Mouse (Mus musculus): ENCODE results near the gene Tnfrsf14. TPM values are rescaled to one million over a fixed set of nuclear protein-coding genes. Genes with fewer than 3 reads are reported as not detected.

The Tnfrsf14 gene
- 0.37 and 1.4 TPM in 2 replicates for polyA plus RNA-seq (2015; fragmentation: Nextera tagmentation; extraction: Ambion mirVana)

GRCm38 (mm10) chr4:154928395-154929087 lies at the start of gene Tnfrsf14:
Gene Tnfrsf14 (minus strand): TSS chr4:154928563.
- Histone ChIP-seq H3K4me3 (replicated peaks) (no peak within 1 kb of the TSS), H3K4me2 (peak within 1 kb of the TSS; percentile 13; the same call in 1 of the 2 replicates)
- 50% methylated on average over 12 of the region's 12 CpGs for WGBS

GRCm38 (mm10) chr4:154974163-154974611 lies 45.8 kb upstream of the Tnfrsf14 start:
- Histone ChIP-seq H3K4me1 (no peaks in the 10 kb centered on the region), H3K36me3 (peaks cover 100% of the 10 kb centered on the region), H3K4me2 (no peak overlapping the region), H3K9ac (replicated peaks) (no peak overlapping the region), H3K4me3 (replicated peaks) (no peak overlapping the region), H3K27me3 (replicated peaks) (no peaks in the 10 kb centered on the region), H3K9me3 (replicated peaks) (no peaks in the 10 kb centered on the region), H3K27ac (replicated peaks) (no peak overlapping the region)
- 92% methylated on average over 11 of the region's 11 CpGs for WGBS
- ATAC-seq (ENCODE audit: low FRiP score): no peak

More at GRCm38 (mm10) chr4:154928395-154929087, at the start of gene Tnfrsf14:
- Histone ChIP-seq H3K4me1 (no peaks in the 10 kb centered on the region), H3K27ac (replicated peaks) (no peak within 1 kb of the TSS), H3K27me3 (replicated peaks) (no peaks in the 10 kb centered on the region), H3K36me3 (no peaks in the 10 kb centered on the region), H3K9me3 (replicated peaks) (no peaks in the 10 kb centered on the region), H3K9ac (replicated peaks) (no peak within 1 kb of the TSS)
- ATAC-seq (ENCODE audit: low FRiP score): no peak

GRCm38 (mm10) chr4:154972546-154972945 lies 44.2 kb upstream of the Tnfrsf14 start:
- no peak overlapping the region for H3K4me2 ChIP-seq
- no peaks in the 10 kb centered on the region for H3K9me3 ChIP-seq (replicated peaks)
- no peak for ATAC-seq (ENCODE audit: low FRiP score)
- no peaks in the 10 kb centered on the region for H3K27me3 ChIP-seq (replicated peaks)
- H3K4me1 ChIP-seq: no peaks in the 10 kb centered on the region
- H3K4me3 ChIP-seq (replicated peaks): no peak overlapping the region
- no peak overlapping the region for H3K9ac ChIP-seq (replicated peaks)
- 95% methylated on average over 12 of the region's 12 CpGs for WGBS
- peaks cover 87% of the 10 kb centered on the region for H3K36me3 ChIP-seq
- no peak overlapping the region for H3K27ac ChIP-seq (replicated peaks)

GRCm38 (mm10) chr4:154967173-154967572 lies 38.8 kb upstream of the Tnfrsf14 start:
- no peaks in the 10 kb centered on the region for H3K9me3 ChIP-seq (replicated peaks)
- no peak overlapping the region for H3K27ac ChIP-seq (replicated peaks)
- no peak overlapping the region for H3K4me2 ChIP-seq
- H3K4me3 ChIP-seq (replicated peaks): no peak overlapping the region
- H3K36me3 ChIP-seq: peaks cover 34% of the 10 kb centered on the region
- H3K4me1 ChIP-seq: peaks cover 39% of the 10 kb centered on the region
- 58% methylated on average over 5 of the region's 5 CpGs for WGBS
- no peak overlapping the region for H3K9ac ChIP-seq (replicated peaks)
- ATAC-seq (ENCODE audit: low FRiP score): no peak
- no peaks in the 10 kb centered on the region for H3K27me3 ChIP-seq (replicated peaks)

GRCm38 (mm10) chr4:154965856-154966255 lies 37.5 kb upstream of the Tnfrsf14 start:
- Histone ChIP-seq H3K4me1 (peaks cover 52% of the 10 kb centered on the region), H3K27me3 (replicated peaks) (no peaks in the 10 kb centered on the region), H3K36me3 (peaks cover 20% of the 10 kb centered on the region), H3K4me2 (peak overlapping the region; percentile 89), H3K9me3 (replicated peaks) (no peaks in the 10 kb centered on the region), H3K4me3 (replicated peaks) (0 out of 2 replicates have a peak overlapping the region, but pooled peaks have one; percentile 86), H3K9ac (replicated peaks) (0 out of 2 replicates have a peak overlapping the region, but pooled peaks have one; percentile 1), H3K27ac (replicated peaks) (no peak overlapping the region)
- ATAC-seq (ENCODE audit: low FRiP score): no peak
- WGBS: 64% methylated on average over 3 of the region's 3 CpGs

- H3K9me3 ChIP-seq (replicated peaks): no peaks in the 10 kb centered on the region
- WGBS: 1% methylated on average over 36 of the region's 36 CpGs
- H3K9ac ChIP-seq (replicated peaks): peak overlapping the region; percentile 80
- peak overlapping the region; percentile 86 for H3K4me3 ChIP-seq (replicated peaks)
- H3K27ac ChIP-seq (replicated peaks): peak overlapping the region; percentile 91
- H3K4me1 ChIP-seq: peaks cover 63% of the 10 kb centered on the region
- peaks cover 9% of the 10 kb centered on the region for H3K36me3 ChIP-seq
- H3K27me3 ChIP-seq (replicated peaks): no peaks in the 10 kb centered on the region; the same call in 1 of the 2 replicates
- peak overlapping the region; percentile 89 for H3K4me2 ChIP-seq
- ATAC-seq (ENCODE audit: low FRiP score): 0 out of 2 replicates have a peak, but pooled peaks have one; percentile 4
These were observed 36.3 kb upstream of the Tnfrsf14 start for GRCm38 (mm10) chr4:154964581-154965235.

GRCm38 (mm10) chr4:154963901-154964580 lies 35.7 kb upstream of the Tnfrsf14 start, which contains the start of gene Pank4:
Gene Pank4 (plus strand): TSS chr4:154964123.
- WGBS: under 1% methylated on average over 61 of the region's 66 CpGs
- Histone ChIP-seq H3K4me3 (replicated peaks) (peak within 1 kb of the TSS; percentile 86), H3K9ac (replicated peaks) (peak within 1 kb of the TSS; percentile 80), H3K4me2 (peak within 1 kb of the TSS; percentile 89), H3K9me3 (replicated peaks) (no peaks in the 10 kb centered on the region), H3K36me3 (peaks cover 2% of the 10 kb centered on the region), H3K27me3 (replicated peaks) (peaks cover 6% of the 10 kb centered on the region), H3K4me1 (peaks cover 70% of the 10 kb centered on the region), H3K27ac (replicated peaks) (peak within 1 kb of the TSS; percentile 91)
- peak; percentile 91 for ATAC-seq (ENCODE audit: low FRiP score)

- Histone ChIP-seq H3K4me1 (peaks cover 77% of the 10 kb centered on the region), H3K9ac (replicated peaks) (peak overlapping the region; percentile 80), H3K27ac (replicated peaks) (peak overlapping the region; percentile 91), H3K4me3 (replicated peaks) (peak overlapping the region; percentile 86), H3K27me3 (replicated peaks) (peaks cover 13% of the 10 kb centered on the region), H3K36me3 (no peaks in the 10 kb centered on the region), H3K9me3 (replicated peaks) (no peaks in the 10 kb centered on the region), H3K4me2 (peak overlapping the region; percentile 89)
- no peak for ATAC-seq (ENCODE audit: low FRiP score)
- WGBS: 6% methylated on average over 11 of the region's 11 CpGs
These were observed 35.0 kb upstream of the Tnfrsf14 start for GRCm38 (mm10) chr4:154963190-154963836.

- Histone ChIP-seq H3K27me3 (replicated peaks) (peaks cover 13% of the 10 kb centered on the region), H3K4me2 (peak overlapping the region; percentile 89), H3K9me3 (replicated peaks) (no peaks in the 10 kb centered on the region), H3K9ac (replicated peaks) (peak overlapping the region; percentile 80; the same call in 1 of the 2 replicates), H3K4me1 (peaks cover 83% of the 10 kb centered on the region), H3K36me3 (no peaks in the 10 kb centered on the region), H3K4me3 (replicated peaks) (peak overlapping the region; percentile 86), H3K27ac (replicated peaks) (peak overlapping the region; percentile 91)
- 35% methylated on average over 7 of the region's 7 CpGs for WGBS
- ATAC-seq (ENCODE audit: low FRiP score): no peak
These were observed 34.3 kb upstream of the Tnfrsf14 start for GRCm38 (mm10) chr4:154962683-154963082.

- no peak for ATAC-seq (ENCODE audit: low FRiP score)
- H3K27ac ChIP-seq (replicated peaks): peak overlapping the region; percentile 91
These were observed 33.5 kb upstream of the Tnfrsf14 start for GRCm38 (mm10) chr4:154961911-154962310.

GRCm38 (mm10) chr4:154961226-154961738 lies 32.9 kb upstream of the Tnfrsf14 start:
- H3K4me1 ChIP-seq: peaks cover 85% of the 10 kb centered on the region
- H3K9ac ChIP-seq (replicated peaks): peak overlapping the region; percentile 80
- peak overlapping the region; percentile 86 for H3K4me3 ChIP-seq (replicated peaks)
- H3K27ac ChIP-seq (replicated peaks): peak overlapping the region; percentile 91
- H3K36me3 ChIP-seq: no peaks in the 10 kb centered on the region
- ATAC-seq (ENCODE audit: low FRiP score): no peak
- peaks cover 16% of the 10 kb centered on the region for H3K27me3 ChIP-seq (replicated peaks)
- peak overlapping the region; percentile 89 for H3K4me2 ChIP-seq
- H3K9me3 ChIP-seq (replicated peaks): no peaks in the 10 kb centered on the region
- WGBS: under 1% methylated on average over 47 of the region's 47 CpGs

More at GRCm38 (mm10) chr4:154961911-154962310, 33.5 kb upstream of the Tnfrsf14 start:
- H3K9ac ChIP-seq (replicated peaks): peak overlapping the region; percentile 80
- 4% methylated on average over 13 of the region's 13 CpGs for WGBS
- peaks cover 91% of the 10 kb centered on the region for H3K4me1 ChIP-seq
- H3K4me2 ChIP-seq: peak overlapping the region; percentile 89
- peaks cover 16% of the 10 kb centered on the region for H3K27me3 ChIP-seq (replicated peaks)
- H3K36me3 ChIP-seq: no peaks in the 10 kb centered on the region
- H3K9me3 ChIP-seq (replicated peaks): no peaks in the 10 kb centered on the region
- peak overlapping the region; percentile 86 for H3K4me3 ChIP-seq (replicated peaks)

All from neural tube, embryonic 15.5 days (tissue).